Mouse (Mus musculus) Patski (cell line): Measurements from ENCODE around the gene 2310034G01Rik. TPM values are rescaled to one million over a fixed set of nuclear protein-coding genes. Genes with fewer than 3 reads are reported as not detected.

Source experiments
- ATAC-seq: fragments of 100-300 bp; one replicate; pipeline ENCODE4 v1.8.0; 2021
- CTCF ChIA-PET: fragments of 350-600 bp; sonication (Branson Sonifier 250); formaldehyde crosslinking; loops from one replicate; lab custom pipeline; 2022; ENCODE audit warnings: inconsistent platforms; lab: Charles Lee
- POLR2A ChIA-PET: fragments of 350-600 bp; sonication (Branson Sonifier 250); formaldehyde crosslinking; loops from one replicate; lab custom pipeline; 2022; ENCODE audit warnings: antibody characterized with exemption, inconsistent platforms; lab: Charles Lee
- DNase-seq: peaks from one replicate; pipeline ENCODE4 v3.0.0-alpha.2; 2011; ENCODE audit warnings: low read depth, low spot score
- H3K27me3 ChIP-seq: fragments of 371-371 bp; one replicate; pipeline ENCODE4 v1.5.1; 2021
- CTCF ChIP-seq: fragments of 100-300 bp; IDR thresholded peaks from one replicate; pipeline ENCODE4 v1.5.1; 2021
- in situ Hi-C: fragments of 300-500 bp; cut with MboI; formaldehyde crosslinking; loops from 3 replicates; pipeline ENCODE4 v1.11.1; 2018; ENCODE audit warnings: low pct_unique_long_range_greater_than_20kb, mixed read lengths
- polyA plus RNA-seq: library from polyadenylated mRNA; unstranded; gene quantifications from one replicate; pipeline ENCODE4 v1.2.3, GENCODE M21; 2021

2310034G01Rik gene
- polyA plus RNA-seq, 1 experiment from 2014 or later = 0.42 TPM

- CTCF ChIA-PET = interaction anchor here (0.8 to 4.1 kb wide), 11 partner anchors 11 to 168 kb away, joined by 3 to 35 read pairs (median 4); partner anchors contain the start of gene Fbxl15
- in situ Hi-C loops = no loop called here
- DNase-seq = no peak
- no peak for ATAC-seq
- POLR2A ChIA-PET = interaction anchor here (0.6 to 2.1 kb wide), 4 partner anchors 24 to 34 kb away, joined by 3 to 15 read pairs (median 4); partner anchors contain the start of genes Fbxl15 and Psd
- no peak for TF ChIP-seq CTCF
- no peaks in the 10 kb centered on the region for H3K27me3 ChIP-seq
Observed at GRCm38 (mm10) chr19:46303251-46304215, 46.6 kb downstream of the 2310034G01Rik start.

GRCm38 (mm10) chr19:46302551-46302950 is 47.6 kb downstream of the 2310034G01Rik start:
- ATAC-seq (no peak), DNase-seq (no peak)
- no peaks in the 10 kb centered on the region for H3K27me3 ChIP-seq
- in situ Hi-C loops = no loop called here
- ChIA-PET POLR2A (interaction anchor here (0.8 to 1.5 kb wide), 3 partner anchors 13 to 35 kb away, joined by 3 to 5 read pairs (median 3); no protein-coding TSS in a partner anchor), CTCF (interaction anchor here (1.1 to 4.1 kb wide), 4 partner anchors 15 to 167 kb away, joined by 3 to 35 read pairs (median 10); partner anchors contain the start of gene Fbxl15)
- TF ChIP-seq CTCF = no peak

- ChIA-PET POLR2A (interaction anchor here (1.2 kb wide), 1 partner anchor 28 kb away, joined by 3 read pairs; the partner anchor contains the start of gene Fbxl15), CTCF (interaction anchor here (0.7 to 4.1 kb wide), 3 partner anchors 13 to 29 kb away, joined by 3 to 35 read pairs (median 4); partner anchors contain the start of gene Fbxl15)
- DNase-seq (no peak), ATAC-seq (no peak)
- in situ Hi-C loops = no loop called here
- no peak for TF ChIP-seq CTCF
- no peaks in the 10 kb centered on the region for H3K27me3 ChIP-seq
Observed at GRCm38 (mm10) chr19:46300294-46301045, 49.6 kb downstream of the 2310034G01Rik start.

Other genes starting within 250 kb of the 2310034G01Rik start
- gene Elovl3, start 218.4 kb downstream of the 2310034G01Rik start, polyA plus RNA-seq = not detected
- gene Pitx3, start 202.0 kb downstream of the 2310034G01Rik start, polyA plus RNA-seq = not detected
- 55.0 TPM for gene Gbf1, start 197.8 kb downstream of the 2310034G01Rik start, polyA plus RNA-seq
- 48.2 TPM for gene Nfkb2, start 46.0 kb downstream of the 2310034G01Rik start, polyA plus RNA-seq
- gene Psd, start 23.1 kb downstream of the 2310034G01Rik start, polyA plus RNA-seq = 11.9 TPM
- gene Fbxl15, start 22.1 kb downstream of the 2310034G01Rik start, polyA plus RNA-seq = 13.9 TPM
- gene Cuedc2, start 11.6 kb downstream of the 2310034G01Rik start, polyA plus RNA-seq = 264 TPM
- 11.7 TPM for gene Mfsd13a, start 9.2 kb downstream of the 2310034G01Rik start, polyA plus RNA-seq
- gene Actr1a, start 45.4 kb upstream of the 2310034G01Rik start, polyA plus RNA-seq = 159 TPM
- 35.2 TPM for gene Sufu, start 46.6 kb upstream of the 2310034G01Rik start, polyA plus RNA-seq
- 89.9 TPM for gene Trim8, start 151.4 kb upstream of the 2310034G01Rik start, polyA plus RNA-seq
- gene Arl3, start 222.9 kb upstream of the 2310034G01Rik start, polyA plus RNA-seq = 187 TPM
- 9.3 TPM for gene Sfxn2, start 223.1 kb upstream of the 2310034G01Rik start, polyA plus RNA-seq
- 73.3 TPM for gene Wbp1l, start 248.8 kb upstream of the 2310034G01Rik start, polyA plus RNA-seq